Mouse (Mus musculus) liver, embryonic 11.5 days (tissue): ENCODE measurements around the gene Kndc1. TPM values are rescaled to one million over a fixed set of nuclear protein-coding genes. Genes with fewer than 3 reads are reported as not detected.

Source experiments
- ATAC-seq: fragments of 200-750 bp; cut with Nextera tagmentation; replicated peaks from 2 replicates; pipeline ENCODE4 v1.8.0; 2017; ENCODE audit warnings: moderate number of reproducible peaks, mild to moderate bottlenecking, moderate TSS enrichment, moderate library complexity; ENCODE audit not compliant: low FRiP score
- DNase-seq: peaks from one replicate; pipeline ENCODE4 v3.0.0-alpha.2; 2017; ENCODE audit warnings: low spot score
- H3K27ac ChIP-seq: fragments of 300-500 bp; sonication (generic); 2 replicates; pipeline ENCODE4 v1.5.1; 2014; ENCODE audit warnings: mild to moderate bottlenecking, low read depth, low read length, control low read depth
- H3K27me3 ChIP-seq: fragments of 300-500 bp; sonication (generic); replicated peaks from 2 replicates; pipeline ENCODE4 v1.6.1; 2014; ENCODE audit warnings: low read length, mixed read lengths; ENCODE audit not compliant: control insufficient read depth, insufficient read depth
- H3K36me3 ChIP-seq: fragments of 300-500 bp; sonication (generic); 2 replicates; pipeline ENCODE4 v1.6.1; 2014; ENCODE audit warnings: mild to moderate bottlenecking, low read length, moderate library complexity, mixed read lengths; ENCODE audit not compliant: control insufficient read depth, insufficient read depth
- H3K4me1 ChIP-seq: fragments of 300-500 bp; sonication (generic); replicated peaks from 2 replicates; pipeline ENCODE4 v1.6.1; 2014; ENCODE audit warnings: low read length, mixed read lengths; ENCODE audit not compliant: control insufficient read depth, insufficient read depth
- H3K4me2 ChIP-seq: fragments of 300-500 bp; sonication (generic); 2 replicates; pipeline ENCODE4 v1.6.1; 2014; ENCODE audit warnings: mild to moderate bottlenecking, control low read depth, moderate library complexity
- H3K4me3 ChIP-seq: fragments of 300-500 bp; sonication (generic); 2 replicates; pipeline ENCODE4 v1.5.1; 2014; ENCODE audit warnings: low read depth, low read length, control low read depth
- H3K9ac ChIP-seq: fragments of 300-500 bp; sonication (generic); 2 replicates; pipeline ENCODE4 v1.6.1; 2014; ENCODE audit warnings: low read depth, low read length, control low read depth
- H3K9me3 ChIP-seq: fragments of 300-500 bp; sonication (generic); 2 replicates; pipeline ENCODE4 v1.6.1; 2016; ENCODE audit warnings: low read length, inconsistent platforms, mixed read lengths; ENCODE audit not compliant: control insufficient read depth
- WGBS: fragments of 180-500 bp; shearing (Covaris S2); extraction: QIAGEN DNeasy Blood & Tissue Kit; methylation state at CpG from one replicate; pipeline ENCODE4 v1.1.7; 2014; 5-methylcytosine and 5-hydroxymethylcytosine counted together
- polyA plus RNA-seq: library from polyadenylated mRNA; unstranded; fragments of >200 nt; fragmentation: Nextera tagmentation; extraction: Ambion mirVana; gene quantifications from 2 replicates; pipeline ENCODE4 v1.2.1, GENCODE M21; 2014

Kndc1 gene
- polyA plus RNA-seq, 1 experiment from 2014 or later, result not detected

- H3K9ac ChIP-seq, result no peak overlapping the region
- no peak overlapping the region for H3K4me3 ChIP-seq
- peaks cover 25% of the 10 kb centered on the region for H3K27me3 ChIP-seq
- H3K4me2 ChIP-seq, result no peak overlapping the region
- ATAC-seq (no peak), DNase-seq (no peak)
- H3K27ac ChIP-seq, result no peak overlapping the region
- H3K9me3 ChIP-seq, result no peaks in the 10 kb centered on the region
- WGBS, result 54% methylated on average over 5 of the region's 5 CpGs
- H3K36me3 ChIP-seq, result no peaks in the 10 kb centered on the region
- no peaks in the 10 kb centered on the region for H3K4me1 ChIP-seq
These were observed 43.3 kb downstream of the Kndc1 start for GRCm38 (mm10) chr7:139937810-139938209.

DNA sequence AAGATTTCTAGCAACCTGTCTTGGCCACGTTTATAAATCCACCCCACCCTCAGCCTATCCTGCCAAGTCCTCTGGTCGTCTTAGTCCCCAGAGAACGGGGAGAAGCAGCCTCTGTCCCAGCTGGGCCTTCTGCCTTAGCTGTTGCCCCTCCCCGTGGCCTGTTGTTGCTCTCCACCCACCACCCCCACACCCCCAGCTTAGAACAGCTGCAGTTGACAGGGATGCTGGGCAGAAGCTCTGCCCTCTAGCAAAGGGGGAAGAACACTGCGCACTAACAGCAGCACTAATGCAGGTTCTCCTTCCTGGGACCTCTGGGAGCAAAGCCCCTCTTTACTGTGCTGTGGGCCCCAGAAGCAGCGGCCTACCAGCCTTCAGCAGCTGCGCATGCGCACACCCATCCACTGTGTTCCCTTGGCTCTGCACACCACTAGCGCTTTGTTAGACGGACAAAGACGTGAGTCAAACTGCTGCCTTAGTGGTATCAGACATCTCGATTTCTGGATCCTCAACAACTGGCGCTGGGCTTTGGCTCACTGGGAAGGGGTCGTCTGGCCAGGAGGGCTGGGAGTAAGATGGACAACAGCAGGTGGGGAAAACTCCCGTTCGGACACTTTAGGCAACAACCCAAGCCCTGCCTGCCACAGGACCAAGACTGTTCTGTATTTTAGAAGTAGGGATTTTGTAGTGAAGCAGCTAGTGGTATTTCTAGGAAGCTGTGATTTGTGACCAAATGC is 46.1 kb downstream of the Kndc1 start:
- whole genome bisulfite sequencing, result 60% methylated on average over 16 of the region's 16 CpGs
- peaks cover 54% of the 10 kb centered on the region for H3K27me3 ChIP-seq
- H3K9ac ChIP-seq, result no peak overlapping the region
- H3K27ac ChIP-seq, result no peak overlapping the region
- no peak overlapping the region for H3K4me3 ChIP-seq
- no peak overlapping the region for H3K4me2 ChIP-seq
- no peak for ATAC-seq
- DNase-seq, result no peak
- H3K36me3 ChIP-seq, result no peaks in the 10 kb centered on the region
- H3K4me1 ChIP-seq, result peaks cover 5% of the 10 kb centered on the region; the same call in 1 of the 2 replicates
- H3K9me3 ChIP-seq, result no peaks in the 10 kb centered on the region

GRCm38 (mm10) chr7:139943674-139944281 is 49.3 kb downstream of the Kndc1 start, which contains the start of gene Utf1:
Utf1 (plus strand) TSS chr7:139943789.
- H3K4me1 ChIP-seq, result peaks cover 5% of the 10 kb centered on the region; the same call in 1 of the 2 replicates
- H3K9me3 ChIP-seq, result no peaks in the 10 kb centered on the region
- no peak within 1 kb of the TSS for H3K9ac ChIP-seq
- DNase-seq, result no peak
- peak within 1 kb of the TSS; percentile 32 for H3K4me3 ChIP-seq
- H3K27me3 ChIP-seq, result peaks cover 79% of the 10 kb centered on the region
- ATAC-seq, result peak; percentile 34
- peak within 1 kb of the TSS; percentile 53 for H3K4me2 ChIP-seq
- no peaks in the 10 kb centered on the region for H3K36me3 ChIP-seq
- no peak within 1 kb of the TSS for H3K27ac ChIP-seq
- WGBS, result 1% methylated on average over 59 of the region's 59 CpGs

GRCm38 (mm10) chr7:139944291-139945240 is 50.1 kb downstream of the Kndc1 start:
- H3K4me3 ChIP-seq, result peak overlapping the region; percentile 32
- peaks cover 5% of the 10 kb centered on the region; the same call in 1 of the 2 replicates for H3K4me1 ChIP-seq
- H3K9ac ChIP-seq, result no peak overlapping the region
- WGBS, result 3% methylated on average over 68 of the region's 68 CpGs
- ATAC-seq (no peak), DNase-seq (peak; percentile 51)
- H3K4me2 ChIP-seq, result peak overlapping the region; percentile 53
- no peaks in the 10 kb centered on the region for H3K9me3 ChIP-seq
- H3K36me3 ChIP-seq, result no peaks in the 10 kb centered on the region
- peaks cover 79% of the 10 kb centered on the region for H3K27me3 ChIP-seq
- no peak overlapping the region for H3K27ac ChIP-seq

GRCm38 (mm10) chr7:139945516-139945915 is 51.0 kb downstream of the Kndc1 start:
- no peak for ATAC-seq
- Histone ChIP-seq H3K4me1 (peaks cover 5% of the 10 kb centered on the region; the same call in 1 of the 2 replicates), H3K9ac (no peak overlapping the region), H3K36me3 (no peaks in the 10 kb centered on the region), H3K4me3 (no peak overlapping the region), H3K9me3 (no peaks in the 10 kb centered on the region), H3K4me2 (no peak overlapping the region), H3K27ac (no peak overlapping the region), H3K27me3 (peaks cover 77% of the 10 kb centered on the region)
- 11% methylated on average over 5 of the region's 5 CpGs for WGBS
- DNase-seq, result no peak

- DNase-seq, result no peak
- Histone ChIP-seq H3K27me3 (peaks cover 72% of the 10 kb centered on the region), H3K4me1 (peaks cover 5% of the 10 kb centered on the region; the same call in 1 of the 2 replicates), H3K36me3 (no peaks in the 10 kb centered on the region), H3K4me2 (no peak overlapping the region), H3K4me3 (no peak overlapping the region), H3K9me3 (no peaks in the 10 kb centered on the region), H3K9ac (no peak overlapping the region), H3K27ac (no peak overlapping the region)
- no peak for ATAC-seq
- WGBS, result 26% methylated on average over 5 of the region's 5 CpGs
These were observed 51.5 kb downstream of the Kndc1 start for GRCm38 (mm10) chr7:139946032-139946431.

GRCm38 (mm10) chr7:139949893-139950282 is 55.4 kb downstream of the Kndc1 start:
- peak; percentile 59 for DNase-seq
- H3K9ac ChIP-seq, result peak overlapping the region; percentile 61
- H3K36me3 ChIP-seq, result no peaks in the 10 kb centered on the region
- H3K4me2 ChIP-seq, result peak overlapping the region; percentile 95
- H3K4me3 ChIP-seq, result peak overlapping the region; percentile 64
- no peaks in the 10 kb centered on the region for H3K4me1 ChIP-seq
- H3K9me3 ChIP-seq, result no peaks in the 10 kb centered on the region
- no peak overlapping the region for H3K27ac ChIP-seq
- ATAC-seq, result peak; percentile 80
- WGBS, result 0% methylated on average over 15 of the region's 15 CpGs
- peaks cover 35% of the 10 kb centered on the region for H3K27me3 ChIP-seq

GRCm38 (mm10) chr7:139950283-139950971 is 55.9 kb downstream of the Kndc1 start:
- DNase-seq, result peak; percentile 75
- Histone ChIP-seq H3K9ac (peak overlapping the region; percentile 61), H3K27me3 (peaks cover 30% of the 10 kb centered on the region), H3K36me3 (no peaks in the 10 kb centered on the region), H3K9me3 (no peaks in the 10 kb centered on the region), H3K27ac (peak overlapping the region; percentile 52), H3K4me2 (peak overlapping the region; percentile 95), H3K4me3 (peak overlapping the region; percentile 64), H3K4me1 (no peaks in the 10 kb centered on the region)
- under 1% methylated on average over 33 of the region's 33 CpGs for WGBS
- peak; percentile 80 for ATAC-seq
